Mouse (Mus musculus) 3134 (cell line): ENCODE data around the gene Mtr.
A peak's percentile ranks its signal among the peaks of the same experiment; 100 is the strongest.
"Not testable (repeated sequence)": the region's sequence is repeated elsewhere in the genome, so short reads cannot be mapped to it uniquely, and the experiment has no call there.

Experiments
- DNase-seq: peaks from one replicate; pipeline ENCODE4 v3.0.0-alpha.2; 2011; ENCODE audit warnings: low spot score; ENCODE audit not compliant: insufficient read length; ENCODE audit errors: extremely low read depth

Gene Mtr

GRCm38 (mm10) chr13:12165461-12166058, 92.4 kb downstream of the Mtr start:
- no peak for DNase-seq

GRCm38 (mm10) chr13:12162457-12162856, 95.5 kb downstream of the Mtr start:
- no peak for DNase-seq

- no peak for DNase-seq
Observed at GRCm38 (mm10) chr13:12160121-12160475, 97.8 kb downstream of the Mtr start.

- no peak for DNase-seq
Observed at GRCm38 (mm10) chr13:12159288-12160120, 98.4 kb downstream of the Mtr start.

- no peak for DNase-seq
Observed at GRCm38 (mm10) chr13:12153922-12154321, 104.0 kb downstream of the Mtr start.

- no peak for DNase-seq
Observed at GRCm38 (mm10) chr13:12146918-12147507, 110.9 kb downstream of the Mtr start.

GRCm38 (mm10) chr13:12146402-12146801, 111.5 kb downstream of the Mtr start:
- no peak for DNase-seq

GRCm38 (mm10) chr13:12143347-12143746, 114.6 kb downstream of the Mtr start:
- no peak for DNase-seq

- DNase-seq: not testable (repeated sequence)
Observed at GRCm38 (mm10) chr13:12136461-12136860, 121.5 kb downstream of the Mtr start.

- peak; percentile 14 for DNase-seq
Observed at GRCm38 (mm10) chr13:12133549-12133948, 124.4 kb downstream of the Mtr start.
